Mouse (Mus musculus): ENCODE measurements around the gene Lpcat2.
"Not testable (repeated sequence)": the region's sequence is repeated elsewhere in the genome, so short reads cannot be mapped to it uniquely, and the experiment has no call there.

The Lpcat2 gene

GRCm38 (mm10) chr8:92854673-92855072, 466 bp upstream of the Lpcat2 start:
- no peak for DNase-seq

GRCm38 (mm10) chr8:92856273-92856986, 1.3 kb downstream of the Lpcat2 start:
- no peak for DNase-seq

- no peak for DNase-seq
Observed at GRCm38 (mm10) chr8:92858475-92859182, 3.5 kb downstream of the Lpcat2 start.

GRCm38 (mm10) chr8:92861977-92862376, 6.8 kb downstream of the Lpcat2 start:
- no peak for DNase-seq

- DNase-seq = no peak
Observed at GRCm38 (mm10) chr8:92870281-92870680, 15.1 kb downstream of the Lpcat2 start.

GRCm38 (mm10) chr8:92872063-92872759, 17.1 kb downstream of the Lpcat2 start:
- no peak for DNase-seq

- no peak for DNase-seq
Observed at GRCm38 (mm10) chr8:92875795-92876194, 20.7 kb downstream of the Lpcat2 start.

- DNase-seq = no peak
Observed at GRCm38 (mm10) chr8:92881247-92881646, 26.1 kb downstream of the Lpcat2 start.

GRCm38 (mm10) chr8:92883771-92884170, 28.6 kb downstream of the Lpcat2 start:
- no peak for DNase-seq

- DNase-seq = not testable (repeated sequence)
Observed at GRCm38 (mm10) chr8:92892216-92892615, 37.1 kb downstream of the Lpcat2 start.

- DNase-seq = no peak
Observed at GRCm38 (mm10) chr8:92893870-92894269, 38.7 kb downstream of the Lpcat2 start.

- no peak for DNase-seq
Observed at GRCm38 (mm10) chr8:92895053-92895452, 39.9 kb downstream of the Lpcat2 start.

GRCm38 (mm10) chr8:92896056-92896455, 40.9 kb downstream of the Lpcat2 start:
- no peak for DNase-seq

GRCm38 (mm10) chr8:92896611-92897010, 41.5 kb downstream of the Lpcat2 start:
- DNase-seq = no peak

- DNase-seq = no peak
Observed at GRCm38 (mm10) chr8:92897794-92898193, 42.7 kb downstream of the Lpcat2 start.

- DNase-seq = no peak
Observed at GRCm38 (mm10) chr8:92899590-92899989, 44.5 kb downstream of the Lpcat2 start.

GRCm38 (mm10) chr8:92901107-92901506, 46.0 kb downstream of the Lpcat2 start, which contains the start of gene Capns2:
Gene Capns2, plus strand, starts transcription at chr8:92901407.
- no peak for DNase-seq

- DNase-seq = no peak
Observed at GRCm38 (mm10) chr8:92902981-92903380, 47.8 kb downstream of the Lpcat2 start.

GRCm38 (mm10) chr8:92903488-92904135, 48.5 kb downstream of the Lpcat2 start:
- no peak for DNase-seq

- DNase-seq = no peak
Observed at GRCm38 (mm10) chr8:92906553-92906952, 51.4 kb downstream of the Lpcat2 start.

- no peak for DNase-seq
Observed at GRCm38 (mm10) chr8:92908448-92908847, 53.3 kb downstream of the Lpcat2 start.

- no peak for DNase-seq
Observed at GRCm38 (mm10) chr8:92911477-92911876, 56.3 kb downstream of the Lpcat2 start.

- DNase-seq = no peak
Observed at GRCm38 (mm10) chr8:92913396-92913795, 58.3 kb downstream of the Lpcat2 start.

Measured in cerebellum, adult 11-12 months (tissue).